Mouse (Mus musculus) ES-E14 (cell line): Measurements from ENCODE around the gene Inca1.

Experiments
- CHD2 ChIP-seq: IDR thresholded peaks from 2 replicates; pipeline ENCODE4 v1.6.1; 2014; ENCODE audit warnings: mild to moderate bottlenecking, low read depth, low read length, inconsistent platforms
- HCFC1 ChIP-seq: IDR thresholded peaks from 2 replicates; pipeline ENCODE4 v1.6.1; 2012; ENCODE audit warnings: low read length, inconsistent platforms, borderline replicate concordance; ENCODE audit not compliant: insufficient read depth
- MAFK ChIP-seq: IDR thresholded peaks from 2 replicates; pipeline ENCODE4 v1.6.1; 2014; ENCODE audit warnings: mild to moderate bottlenecking, low read depth, low read length, inconsistent platforms; ENCODE audit not compliant: insufficient read depth
- ZC3H11A ChIP-seq: IDR thresholded peaks from 2 replicates; pipeline ENCODE4 v1.6.1; 2012; ENCODE audit warnings: low read depth, mild to moderate bottlenecking, inconsistent platforms, low read length, borderline replicate concordance
- ZNF384 ChIP-seq: IDR thresholded peaks from 2 replicates; pipeline ENCODE4 v1.6.1; 2012; ENCODE audit warnings: low read depth, low read length, inconsistent platforms

DNA sequence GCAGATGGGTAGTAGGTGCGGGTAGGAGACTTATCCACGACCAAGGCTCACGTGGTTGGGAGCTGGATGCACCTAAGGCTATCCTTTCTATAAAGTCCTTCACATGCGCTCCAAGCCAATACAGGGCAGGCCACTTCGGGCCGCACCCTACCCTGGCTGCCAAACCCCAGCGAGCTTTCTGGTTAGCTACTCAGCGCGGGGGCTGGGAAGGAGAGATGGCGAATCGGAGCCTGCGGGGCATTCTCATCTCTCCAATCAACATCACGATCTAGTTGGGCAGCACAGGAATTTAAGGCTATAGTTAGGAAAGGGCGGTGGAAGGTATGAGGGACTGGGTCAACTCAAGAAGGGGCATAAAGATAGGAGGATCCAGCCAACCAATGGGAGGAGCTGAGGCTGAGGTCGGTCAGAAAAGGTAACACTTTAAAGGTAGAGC is 31.6 kb downstream of the Inca1 start:
- TF ChIP-seq CHD2 = no peak
- no peak for TF ChIP-seq MAFK
- 0 out of 2 replicates have a peak, but pooled peaks have one; percentile 16 for TF ChIP-seq HCFC1
- no peak for TF ChIP-seq ZNF384
- TF ChIP-seq ZC3H11A = no peak
